Mouse (Mus musculus) kidney, embryonic 16.5 days (tissue): ENCODE results near the gene S1pr5. TPM values are rescaled to one million over a fixed set of nuclear protein-coding genes. Genes with fewer than 3 reads are reported as not detected.

ENCODE experiments used
- ATAC-seq: fragments of 200-750 bp; cut with Nextera tagmentation; 2 replicates; pipeline ENCODE4 v1.8.0; 2017; ENCODE audit warnings: moderate TSS enrichment; ENCODE audit not compliant: low FRiP score, low TSS enrichment
- H3K27ac ChIP-seq: fragments of 300-500 bp; sonication (generic); 2 replicates; pipeline ENCODE4 v1.5.1; 2014; ENCODE audit warnings: low read length
- H3K27me3 ChIP-seq: fragments of 300-500 bp; sonication (generic); 2 replicates; pipeline ENCODE4 v1.6.1; 2014; ENCODE audit warnings: low read length, control low read depth, mixed read lengths; ENCODE audit not compliant: insufficient read depth
- H3K36me3 ChIP-seq: fragments of 300-500 bp; sonication (generic); 2 replicates; pipeline ENCODE4 v1.6.1; 2014; ENCODE audit warnings: low read length, control low read depth, mixed read lengths; ENCODE audit not compliant: insufficient read depth
- H3K4me1 ChIP-seq: fragments of 300-500 bp; sonication (generic); 2 replicates; pipeline ENCODE4 v1.6.1; 2014; ENCODE audit warnings: low read length, control low read depth, mixed read lengths; ENCODE audit not compliant: insufficient read depth
- H3K4me2 ChIP-seq: fragments of 300-500 bp; sonication (generic); replicated peaks from 2 replicates; pipeline ENCODE4 v1.6.1; 2014; ENCODE audit warnings: low read depth, low read length
- H3K4me3 ChIP-seq: fragments of 300-500 bp; sonication (generic); 2 replicates; pipeline ENCODE4 v1.5.1; 2014; ENCODE audit warnings: mild to moderate bottlenecking, low read length
- H3K9ac ChIP-seq: fragments of 300-500 bp; sonication (generic); replicated peaks from 2 replicates; pipeline ENCODE4 v1.6.1; 2014; ENCODE audit warnings: low read length
- H3K9me3 ChIP-seq: fragments of 300-500 bp; sonication (generic); 2 replicates; pipeline ENCODE4 v1.6.1; 2016; ENCODE audit warnings: low read length, control low read depth
- WGBS: fragments of 180-500 bp; shearing (Covaris S2); extraction: QIAGEN DNeasy Blood & Tissue Kit; methylation state at CpG from one replicate; pipeline ENCODE4 v1.1.7; 2014; 5-methylcytosine and 5-hydroxymethylcytosine counted together
- polyA plus RNA-seq: library from polyadenylated mRNA; unstranded; fragments of >200 nt; fragmentation: Nextera tagmentation; extraction: Ambion mirVana; gene quantifications from 2 replicates; pipeline ENCODE4 v1.2.1, GENCODE M21; 2015

S1pr5 gene
- polyA plus RNA-seq, 1 experiment from 2014 or later: 0.14 TPM

GRCm38 (mm10) chr9:21251116-21251735 is 3.0 kb upstream of the S1pr5 start:
- ATAC-seq: no peak
- H3K36me3 ChIP-seq: no peaks in the 10 kb centered on the region
- peaks cover 48% of the 10 kb centered on the region for H3K27me3 ChIP-seq
- 62% methylated on average over 13 of the region's 13 CpGs for WGBS
- no peak overlapping the region for H3K4me2 ChIP-seq
- H3K9ac ChIP-seq: no peak overlapping the region
- H3K4me1 ChIP-seq: peaks cover 11% of the 10 kb centered on the region
- no peaks in the 10 kb centered on the region for H3K9me3 ChIP-seq
- H3K4me3 ChIP-seq: no peak overlapping the region
- H3K27ac ChIP-seq: no peak overlapping the region

GRCm38 (mm10) chr9:21250509-21250908 is 2.3 kb upstream of the S1pr5 start:
- H3K27ac ChIP-seq: no peak overlapping the region
- no peak for ATAC-seq
- 44% methylated on average over 2 of the region's 2 CpGs for WGBS
- H3K9me3 ChIP-seq: no peaks in the 10 kb centered on the region
- no peak overlapping the region for H3K9ac ChIP-seq
- peaks cover 11% of the 10 kb centered on the region for H3K4me1 ChIP-seq
- peaks cover 56% of the 10 kb centered on the region for H3K27me3 ChIP-seq
- H3K4me3 ChIP-seq: no peak overlapping the region
- H3K36me3 ChIP-seq: no peaks in the 10 kb centered on the region
- no peak overlapping the region for H3K4me2 ChIP-seq

- Histone ChIP-seq H3K27me3 (peaks cover 62% of the 10 kb centered on the region), H3K4me1 (peaks cover 15% of the 10 kb centered on the region), H3K27ac (no peak overlapping the region), H3K9me3 (no peaks in the 10 kb centered on the region), H3K4me3 (no peak overlapping the region), H3K36me3 (no peaks in the 10 kb centered on the region), H3K4me2 (no peak overlapping the region), H3K9ac (no peak overlapping the region)
- ATAC-seq: 0 out of 2 replicates have a peak, but pooled peaks have one; percentile 8
- 19% methylated on average over 17 of the region's 17 CpGs for WGBS
Measured at GRCm38 (mm10) chr9:21249629-21250508, 1.6 kb upstream of the S1pr5 start.

- ATAC-seq: no peak
- Histone ChIP-seq H3K36me3 (no peaks in the 10 kb centered on the region), H3K9ac (no peak overlapping the region), H3K27ac (no peak overlapping the region), H3K4me3 (no peak overlapping the region), H3K4me2 (no peak overlapping the region), H3K9me3 (no peaks in the 10 kb centered on the region), H3K27me3 (peaks cover 84% of the 10 kb centered on the region), H3K4me1 (peaks cover 24% of the 10 kb centered on the region)
- WGBS: 84% methylated on average over 1 of the region's 1 CpGs
Measured at GRCm38 (mm10) chr9:21246342-21246741, 1.9 kb downstream of the S1pr5 start.

GRCm38 (mm10) chr9:21245113-21245487 is 3.1 kb downstream of the S1pr5 start:
- H3K27me3 ChIP-seq: peaks cover 72% of the 10 kb centered on the region
- H3K9ac ChIP-seq: peak overlapping the region; percentile 54
- H3K27ac ChIP-seq: no peak overlapping the region
- H3K4me2 ChIP-seq: peak overlapping the region; percentile 82
- H3K9me3 ChIP-seq: no peaks in the 10 kb centered on the region
- no peak for ATAC-seq
- H3K4me1 ChIP-seq: peaks cover 26% of the 10 kb centered on the region
- H3K4me3 ChIP-seq: peak overlapping the region; percentile 53
- WGBS: 2% methylated on average over 16 of the region's 16 CpGs
- no peaks in the 10 kb centered on the region for H3K36me3 ChIP-seq

GRCm38 (mm10) chr9:21244428-21245112 is 3.7 kb downstream of the S1pr5 start:
- ATAC-seq: peak; percentile 33; the same call in 1 of the 2 replicates

GRCm38 (mm10) chr9:21243826-21244427 is 4.3 kb downstream of the S1pr5 start:
- Histone ChIP-seq H3K27me3 (peaks cover 60% of the 10 kb centered on the region), H3K4me1 (peaks cover 29% of the 10 kb centered on the region), H3K27ac (no peak overlapping the region), H3K4me2 (peak overlapping the region; percentile 82), H3K9me3 (no peaks in the 10 kb centered on the region), H3K36me3 (no peaks in the 10 kb centered on the region), H3K9ac (peak overlapping the region; percentile 54; the same call in 1 of the 2 replicates), H3K4me3 (peak overlapping the region; percentile 53)
- ATAC-seq: 0 out of 2 replicates have a peak, but pooled peaks have one; percentile 1
- 7% methylated on average over 42 of the region's 42 CpGs for WGBS

More at GRCm38 (mm10) chr9:21244428-21245112, 3.7 kb downstream of the S1pr5 start:
- Histone ChIP-seq H3K4me3 (peak overlapping the region; percentile 53), H3K27me3 (peaks cover 67% of the 10 kb centered on the region), H3K9ac (peak overlapping the region; percentile 54), H3K27ac (no peak overlapping the region), H3K4me2 (peak overlapping the region; percentile 82), H3K4me1 (peaks cover 26% of the 10 kb centered on the region), H3K36me3 (no peaks in the 10 kb centered on the region), H3K9me3 (no peaks in the 10 kb centered on the region)
- under 1% methylated on average over 72 of the region's 72 CpGs for WGBS

GRCm38 (mm10) chr9:21241343-21241742 is 6.9 kb downstream of the S1pr5 start:
- Histone ChIP-seq H3K4me3 (no peak overlapping the region), H3K9me3 (no peaks in the 10 kb centered on the region), H3K4me2 (no peak overlapping the region), H3K27ac (no peak overlapping the region), H3K36me3 (no peaks in the 10 kb centered on the region), H3K9ac (no peak overlapping the region), H3K27me3 (peaks cover 38% of the 10 kb centered on the region), H3K4me1 (peaks cover 32% of the 10 kb centered on the region)
- ATAC-seq: no peak
- 5% methylated on average over 11 of the region's 11 CpGs for WGBS

GRCm38 (mm10) chr9:21239465-21239848 is 8.8 kb downstream of the S1pr5 start:
- H3K4me2 ChIP-seq: peak overlapping the region; percentile 72
- peaks cover 20% of the 10 kb centered on the region for H3K27me3 ChIP-seq
- H3K9me3 ChIP-seq: no peaks in the 10 kb centered on the region
- WGBS: 34% methylated on average over 4 of the region's 4 CpGs
- H3K27ac ChIP-seq: peak overlapping the region; percentile 91; the same call in 1 of the 2 replicates
- H3K9ac ChIP-seq: peak overlapping the region; percentile 93
- peaks cover 25% of the 10 kb centered on the region for H3K4me1 ChIP-seq
- ATAC-seq: no peak
- H3K4me3 ChIP-seq: peak overlapping the region; percentile 84
- peaks cover 10% of the 10 kb centered on the region for H3K36me3 ChIP-seq
